Mouse (Mus musculus) CH12.LX (cell line): ENCODE measurements around the gene Cd180.

Experiments used
- MAX ChIP-seq: IDR thresholded peaks from 2 replicates; pipeline ENCODE4 v1.6.1; 2011; ENCODE audit warnings: low read length, improper control_type of control experiment
- ZC3H11A ChIP-seq: IDR thresholded peaks from 2 replicates; pipeline ENCODE4 v1.6.1; 2012; ENCODE audit warnings: low read depth, mild to moderate bottlenecking, inconsistent platforms, low read length, improper control_type of control experiment

DNA sequence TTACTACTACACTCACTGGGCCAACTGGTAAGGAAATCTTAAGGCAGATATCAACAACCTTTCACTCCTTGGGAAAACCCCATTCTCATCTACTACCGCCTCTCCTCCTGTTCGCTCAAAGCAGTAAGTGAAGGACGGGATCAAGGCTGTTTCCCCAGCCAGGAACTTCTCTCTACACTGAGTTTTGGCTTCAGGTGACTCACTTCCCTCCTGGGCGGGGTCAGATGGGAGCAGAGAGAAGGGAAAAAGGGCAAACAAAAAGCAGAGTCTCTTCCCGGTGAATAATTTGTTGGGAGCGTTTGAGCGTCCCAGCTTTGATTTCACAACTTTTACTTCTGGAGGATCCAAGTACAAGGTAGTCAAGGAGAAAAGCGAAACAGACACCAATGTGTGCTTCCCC is 62.7 kb downstream of the Cd180 start:
- TF ChIP-seq ZC3H11A: no peak
- no peak for TF ChIP-seq MAX
